Mouse (Mus musculus) right cerebral cortex, postnatal 14 days (tissue): Measurements from ENCODE around the gene Zfp426.

ENCODE experiments used
- DNase-seq: peaks from one replicate; pipeline ENCODE4 v3.0.0; 2022

The Zfp426 gene

GRCm38 (mm10) chr9:20453647-20454046 lies 38.9 kb downstream of the Zfp426 start:
- no peak for DNase-seq

GRCm38 (mm10) chr9:20451493-20451892 lies 41.1 kb downstream of the Zfp426 start:
- DNase-seq = no peak

DNA sequence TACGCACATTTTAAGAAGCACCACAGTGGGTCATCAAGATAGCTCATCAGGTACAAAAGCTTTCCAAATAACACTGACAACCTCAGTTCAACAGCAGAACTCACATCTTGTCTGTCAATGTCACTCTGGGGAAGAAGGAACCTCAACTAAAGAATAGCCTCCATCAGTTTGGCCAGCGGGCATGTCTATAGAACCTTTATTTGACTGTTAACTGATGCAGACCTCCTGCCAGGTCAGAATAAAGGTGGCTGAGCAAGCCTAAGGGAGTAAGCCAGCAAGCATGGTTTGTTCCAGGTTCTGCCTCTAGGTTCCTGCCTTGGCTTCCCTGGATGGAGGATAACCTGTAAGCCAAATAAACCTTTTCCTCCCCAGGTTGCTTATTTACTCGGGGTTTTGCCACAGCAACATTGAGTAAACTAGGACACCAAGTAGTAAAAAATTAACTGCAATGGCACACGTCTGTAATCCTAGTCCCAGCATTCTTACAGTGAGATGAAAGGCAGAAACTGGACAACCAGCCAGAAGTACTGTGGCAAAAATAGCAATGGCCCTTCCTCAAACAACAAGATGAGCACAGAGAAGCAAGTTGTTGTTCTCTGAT lies 49.3 kb downstream of the Zfp426 start:
- DNase-seq = no peak

DNA sequence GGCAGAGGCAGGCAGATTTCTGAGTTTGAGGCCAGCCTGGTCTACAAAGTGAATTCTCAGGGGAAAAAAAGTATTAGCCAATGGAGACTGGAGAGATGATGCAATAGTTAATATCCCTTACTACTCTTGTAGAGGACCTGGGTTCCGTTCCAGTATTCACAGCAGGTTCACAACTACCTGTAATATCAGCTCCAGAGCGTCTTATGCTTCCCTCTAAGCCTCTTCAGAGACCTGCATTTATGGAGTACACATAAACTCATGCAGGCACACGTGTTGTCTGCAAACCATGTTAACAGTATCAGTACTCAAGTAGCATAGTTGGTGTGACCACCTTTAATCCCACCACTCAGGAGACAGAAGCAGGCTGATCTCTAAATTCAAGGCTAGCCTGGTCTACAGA lies 62.5 kb downstream of the Zfp426 start:
- DNase-seq = no peak
